Mouse (Mus musculus) heart, postnatal 0 days (tissue): ENCODE results near the gene Hcrtr1. TPM values are rescaled to one million over a fixed set of nuclear protein-coding genes. Genes with fewer than 3 reads are reported as not detected.

Experiments used
- ATAC-seq: fragments of 200-750 bp; cut with Nextera tagmentation; 2 replicates; pipeline ENCODE4 v1.8.0; 2017; ENCODE audit warnings: low read depth, moderate number of reproducible peaks, moderate library complexity; ENCODE audit not compliant: insufficient read depth
- DNase-seq: peaks from one replicate; pipeline ENCODE4 v3.0.0-alpha.2; 2016; ENCODE audit warnings: low spot score
- H3K27ac ChIP-seq: fragments of 300-500 bp; sonication (generic); 2 replicates; pipeline ENCODE4 v1.5.1; 2014; ENCODE audit warnings: low read depth, mild to moderate bottlenecking
- H3K27me3 ChIP-seq: fragments of 300-500 bp; sonication (generic); 2 replicates; pipeline ENCODE4 v1.6.1; 2014; ENCODE audit warnings: low read length, mixed read lengths; ENCODE audit not compliant: control insufficient read depth, insufficient read depth
- H3K36me3 ChIP-seq: fragments of 300-500 bp; sonication (generic); replicated peaks from 2 replicates; pipeline ENCODE4 v1.6.1; 2014; ENCODE audit warnings: low read length, mixed read lengths; ENCODE audit not compliant: control insufficient read depth, insufficient read depth
- H3K4me1 ChIP-seq: fragments of 300-500 bp; sonication (generic); 2 replicates; pipeline ENCODE4 v1.6.1; 2014; ENCODE audit warnings: antibody characterized with exemption; ENCODE audit not compliant: control insufficient read depth, insufficient read depth
- H3K4me2 ChIP-seq: fragments of 300-500 bp; sonication (generic); 2 replicates; pipeline ENCODE4 v1.6.1; 2014; ENCODE audit warnings: low read depth, mild to moderate bottlenecking, low read length, moderate library complexity
- H3K4me3 ChIP-seq: fragments of 300-500 bp; sonication (generic); 2 replicates; pipeline ENCODE4 v1.5.1; 2014; ENCODE audit warnings: low read depth, low read length
- H3K9ac ChIP-seq: fragments of 300-500 bp; sonication (generic); replicated peaks from 2 replicates; pipeline ENCODE4 v1.6.1; 2014; ENCODE audit warnings: low read depth, low read length, mixed read lengths
- H3K9me3 ChIP-seq: fragments of 300-500 bp; sonication (generic); replicated peaks from 2 replicates; pipeline ENCODE4 v1.6.1; 2016; ENCODE audit warnings: low read length; ENCODE audit not compliant: control insufficient read depth
- CTCF ChIP-seq: IDR thresholded peaks from 2 replicates; pipeline ENCODE4 v1.5.1; 2016; ENCODE audit warnings: antibody characterized with exemption, control low read depth, low read depth
- EP300 ChIP-seq: IDR thresholded peaks from 2 replicates; pipeline ENCODE4 v1.6.1; 2016; ENCODE audit warnings: antibody characterized with exemption, low read depth
- WGBS: fragments of 180-500 bp; shearing (Covaris S2); extraction: QIAGEN DNeasy Blood & Tissue Kit; methylation state at CpG from one replicate; pipeline ENCODE4 v1.1.7; 2014; 5-methylcytosine and 5-hydroxymethylcytosine counted together
- polyA plus RNA-seq: library from polyadenylated mRNA; unstranded; fragments of >200 nt; fragmentation: Nextera tagmentation; extraction: Ambion mirVana; gene quantifications from 2 replicates; pipeline ENCODE4 v1.2.1, GENCODE M21; 2015
- total RNA-seq: library from RNA; depleted of rRNA; stranded (reverse); fragments of >200 nt; gene quantifications from 2 replicates; pipeline ENCODE4 v1.2.3, GENCODE M21; 2014; ENCODE audit warnings: low replicate concordance; rRNA removed

The Hcrtr1 gene
- total RNA-seq (not detected in 2 replicates), polyA plus RNA-seq (not detected in 2 replicates)

DNA sequence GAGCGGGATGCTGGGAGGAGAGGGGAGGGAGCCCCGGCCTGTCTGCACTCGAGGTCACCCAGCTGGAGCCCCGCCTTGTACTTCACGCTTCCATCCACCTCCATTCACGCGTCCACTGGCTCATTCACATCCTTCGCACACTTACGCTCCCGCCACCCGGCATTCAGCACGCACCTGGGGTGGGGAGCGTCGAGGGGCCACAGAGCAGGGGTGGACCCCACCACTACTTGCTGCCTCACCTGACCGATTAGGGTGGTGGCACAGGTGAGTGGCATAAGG, at the start of gene Hcrtr1:
Hcrtr1 (minus strand) TSS at position 146 of the 279 bp plus-strand sequence.
- H3K4me1 ChIP-seq: peaks cover 6% of the 10 kb centered on the region
- H3K36me3 ChIP-seq: no peaks in the 10 kb centered on the region
- no peaks in the 10 kb centered on the region for H3K9me3 ChIP-seq
- 4% methylated on average over 15 of the region's 15 CpGs for whole genome bisulfite sequencing
- no peak within 1 kb of the TSS for H3K27ac ChIP-seq
- ATAC-seq (no peak), DNase-seq (no peak)
- H3K27me3 ChIP-seq: peaks cover 45% of the 10 kb centered on the region
- H3K4me2 ChIP-seq: peak within 1 kb of the TSS; percentile 48
- peak within 1 kb of the TSS; percentile 36 for H3K4me3 ChIP-seq
- TF ChIP-seq EP300 (no peak), CTCF (no peak)
- no peak within 1 kb of the TSS for H3K9ac ChIP-seq

DNA sequence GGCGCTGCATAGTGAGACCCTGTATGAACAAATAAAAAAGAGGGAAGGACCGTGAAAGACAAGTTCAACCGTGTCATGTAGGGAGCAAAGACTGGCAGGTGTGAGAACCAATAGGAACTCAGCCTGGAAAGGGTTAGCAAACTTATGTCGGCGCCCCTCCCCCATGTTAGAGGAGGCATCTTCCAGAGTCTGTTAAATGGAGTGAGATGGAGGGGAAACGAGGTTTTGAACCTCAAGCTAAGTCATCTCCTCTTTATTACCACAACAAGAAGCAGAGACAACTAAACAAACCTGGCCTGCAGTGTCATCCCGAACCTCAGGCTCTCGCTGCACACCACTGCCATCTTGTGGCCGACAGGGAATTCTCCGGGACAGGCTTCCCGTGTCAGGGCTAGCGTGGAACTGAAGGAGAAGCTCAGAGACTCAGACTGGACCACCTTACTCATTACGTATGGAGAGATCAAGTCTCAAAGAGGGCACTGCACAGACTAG, 49.7 kb upstream of the Hcrtr1 start:
- ATAC-seq (peak; percentile 81), DNase-seq (peak; percentile 76)
- H3K4me1 ChIP-seq: no peaks in the 10 kb centered on the region
- H3K36me3 ChIP-seq: no peaks in the 10 kb centered on the region
- TF ChIP-seq CTCF (peak; percentile 99), EP300 (no peak)
- H3K27ac ChIP-seq: no peak overlapping the region
- H3K4me2 ChIP-seq: no peak overlapping the region; the same call in 1 of the 2 replicates
- 2% methylated on average over 13 of the region's 13 CpGs for WGBS
- H3K27me3 ChIP-seq: no peaks in the 10 kb centered on the region; the same call in 1 of the 2 replicates
- no peak overlapping the region for H3K4me3 ChIP-seq
- H3K9ac ChIP-seq: no peak overlapping the region
- no peaks in the 10 kb centered on the region for H3K9me3 ChIP-seq

DNA sequence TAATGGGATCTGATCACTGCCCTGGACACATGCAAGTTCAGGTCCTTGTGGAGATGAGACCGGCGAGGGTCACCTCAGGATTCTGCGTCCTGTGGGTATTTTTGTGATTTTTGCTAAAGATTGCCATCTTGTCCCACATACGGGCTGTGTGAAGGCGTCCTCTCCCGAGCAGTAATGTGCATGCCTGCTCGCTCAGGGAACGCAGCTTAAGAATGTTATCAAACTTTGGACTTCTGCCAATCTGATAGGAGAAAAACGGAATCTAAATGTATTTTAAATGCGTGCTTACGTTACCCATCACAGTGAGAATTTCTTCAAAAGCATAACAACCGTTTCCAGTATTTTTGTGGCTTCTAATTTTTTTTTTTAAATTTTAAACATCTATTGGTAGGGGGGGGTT, 47.7 kb upstream of the Hcrtr1 start:
- H3K4me1 ChIP-seq: no peaks in the 10 kb centered on the region; the same call in 1 of the 2 replicates
- H3K9me3 ChIP-seq: no peaks in the 10 kb centered on the region
- no peaks in the 10 kb centered on the region for H3K36me3 ChIP-seq
- no peak overlapping the region for H3K27ac ChIP-seq
- ATAC-seq (no peak), DNase-seq (no peak)
- no peak overlapping the region for H3K4me2 ChIP-seq
- no peaks in the 10 kb centered on the region for H3K27me3 ChIP-seq
- no peak overlapping the region for H3K4me3 ChIP-seq
- H3K9ac ChIP-seq: no peak overlapping the region
- 45% methylated on average over 12 of the region's 12 CpGs for WGBS
- TF ChIP-seq EP300: no peak
- TF ChIP-seq CTCF: no peak

DNA sequence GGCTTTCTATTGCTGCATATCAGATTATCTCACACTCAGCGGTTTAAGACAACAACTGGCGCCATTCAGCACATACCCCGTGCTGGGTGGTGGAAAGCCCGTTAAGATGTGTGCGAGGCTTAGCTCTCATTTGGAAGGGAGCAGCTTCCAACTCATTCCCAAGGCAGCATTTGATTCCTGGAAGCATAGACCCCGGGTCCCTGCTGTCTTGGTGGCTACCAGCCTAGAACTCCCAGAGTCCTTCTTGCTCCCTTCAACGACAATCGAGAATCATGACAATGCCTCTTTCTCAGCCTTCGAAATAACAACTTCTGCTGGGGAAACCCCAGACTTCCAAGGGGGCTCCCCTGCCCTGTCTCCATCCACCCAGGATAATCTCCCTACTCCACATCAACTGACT, 47.3 kb upstream of the Hcrtr1 start:
- H3K4me1 ChIP-seq: peaks cover 4% of the 10 kb centered on the region; the same call in 1 of the 2 replicates
- 69% methylated on average over 9 of the region's 9 CpGs for WGBS
- H3K9me3 ChIP-seq: no peaks in the 10 kb centered on the region
- H3K36me3 ChIP-seq: no peaks in the 10 kb centered on the region
- ATAC-seq (no peak), DNase-seq (no peak)
- no peaks in the 10 kb centered on the region for H3K27me3 ChIP-seq
- H3K9ac ChIP-seq: no peak overlapping the region
- no peak overlapping the region for H3K4me2 ChIP-seq
- no peak overlapping the region for H3K4me3 ChIP-seq
- no peak for TF ChIP-seq EP300
- no peak for TF ChIP-seq CTCF
- H3K27ac ChIP-seq: no peak overlapping the region

DNA sequence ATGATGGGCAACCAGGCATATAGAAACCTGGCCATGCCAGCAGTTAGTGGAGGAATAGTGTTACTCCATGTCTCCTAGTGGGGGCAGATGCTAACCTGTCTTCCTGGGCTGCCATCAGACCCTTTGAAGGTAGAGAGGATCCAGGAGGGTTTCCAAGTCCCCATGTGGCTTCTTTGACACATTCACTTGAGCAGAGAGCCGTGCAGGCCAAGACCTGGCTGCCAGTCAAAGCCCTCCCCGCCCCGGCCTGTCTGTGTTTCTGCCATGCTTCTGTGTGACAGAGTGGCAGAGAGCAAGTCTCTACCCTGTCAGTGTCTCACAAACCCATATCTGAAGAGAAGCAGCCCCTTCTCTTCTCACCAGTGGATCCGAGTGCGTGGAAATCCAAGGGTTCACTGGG, 44.7 kb upstream of the Hcrtr1 start:
- Histone ChIP-seq H3K4me3 (no peak overlapping the region), H3K9me3 (no peaks in the 10 kb centered on the region), H3K27ac (no peak overlapping the region), H3K4me1 (peaks cover 9% of the 10 kb centered on the region; the same call in 1 of the 2 replicates), H3K9ac (no peak overlapping the region), H3K36me3 (no peaks in the 10 kb centered on the region), H3K27me3 (no peaks in the 10 kb centered on the region), H3K4me2 (no peak overlapping the region)
- TF ChIP-seq CTCF (no peak), EP300 (no peak)
- no peak for DNase-seq
- no peak for ATAC-seq
- 80% methylated on average over 5 of the region's 5 CpGs for WGBS

DNA sequence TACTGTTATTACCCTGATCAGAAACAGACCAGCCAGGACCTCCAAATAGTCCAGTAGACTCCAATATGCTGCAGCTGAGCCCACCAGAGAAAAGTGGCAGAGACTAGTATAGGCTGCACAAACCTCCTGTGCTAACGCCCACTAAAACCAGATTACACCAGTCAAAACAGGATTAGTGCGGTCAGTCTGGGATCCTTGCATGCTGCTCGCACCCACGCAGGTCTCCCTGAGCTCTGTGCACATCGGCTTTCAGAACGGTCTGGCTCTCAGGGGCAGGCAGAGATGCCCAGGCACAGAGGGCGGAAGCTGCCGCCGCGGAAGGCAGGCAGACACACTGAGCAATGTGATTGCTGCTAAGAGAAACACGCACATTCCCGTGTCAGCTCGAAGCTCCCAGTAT, 43.9 kb upstream of the Hcrtr1 start:
- WGBS: 68% methylated on average over 13 of the region's 13 CpGs
- Histone ChIP-seq H3K9ac (no peak overlapping the region), H3K9me3 (no peaks in the 10 kb centered on the region), H3K27ac (no peak overlapping the region), H3K4me2 (no peak overlapping the region), H3K36me3 (no peaks in the 10 kb centered on the region), H3K4me1 (peaks cover 9% of the 10 kb centered on the region; the same call in 1 of the 2 replicates), H3K4me3 (no peak overlapping the region), H3K27me3 (no peaks in the 10 kb centered on the region)
- ATAC-seq (no peak), DNase-seq (no peak)
- TF ChIP-seq CTCF (no peak), EP300 (no peak)
